Mouse (Mus musculus): Measurements from ENCODE around the gene Pam. TPM values are rescaled to one million over a fixed set of nuclear protein-coding genes. Genes with fewer than 3 reads are reported as not detected.
"Not testable (repeated sequence)": the region's sequence is repeated elsewhere in the genome, so short reads cannot be mapped to it uniquely, and the experiment has no call there.

The Pam gene
- total RNA-seq, 2 experiments from 2014 or later: 99.1 to 125 TPM

DNA sequence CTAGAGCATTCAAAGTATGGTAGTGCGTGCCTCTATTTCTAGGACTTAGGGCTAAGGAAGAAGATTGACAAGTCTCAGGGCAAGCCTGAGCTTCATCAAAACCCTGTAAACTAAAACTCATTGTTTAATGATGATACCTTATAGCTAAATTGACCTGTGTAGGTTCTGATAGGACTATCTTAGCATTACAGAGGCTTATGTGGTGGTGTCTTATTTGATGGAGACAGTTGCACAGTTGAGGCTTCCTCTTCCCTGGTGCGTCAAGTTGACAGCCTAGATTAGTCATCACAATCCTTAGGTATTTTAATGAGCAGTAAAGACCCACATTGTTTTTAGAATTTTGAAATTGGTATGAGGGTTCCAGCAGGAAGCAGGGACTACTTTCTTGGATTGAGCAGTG, 321.5 kb downstream of the Pam start:
- no peak for DNase-seq (ENCODE audit: low spot score in 2 of 2)

DNA sequence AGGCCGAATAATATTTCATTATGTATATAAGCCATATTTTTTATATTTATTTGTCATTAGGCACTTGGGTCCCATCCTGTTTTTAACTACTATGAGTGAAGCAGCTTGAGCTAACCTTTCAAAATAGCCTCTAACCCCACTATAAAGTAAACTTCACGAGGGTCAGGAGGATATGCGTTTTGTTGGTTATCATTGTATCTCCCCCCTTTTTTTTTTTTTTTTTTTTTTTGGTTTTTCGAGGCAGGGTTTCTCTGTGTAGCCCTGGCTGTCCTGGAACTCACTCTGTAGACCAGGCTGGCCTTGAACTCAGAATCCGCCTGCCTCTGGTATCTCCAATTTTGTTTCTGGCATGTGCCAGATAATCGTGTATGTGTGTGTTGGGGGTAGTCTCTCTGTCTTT, 322.1 kb downstream of the Pam start:
- no peak for DNase-seq (ENCODE audit: low spot score in 2 of 2)

DNA sequence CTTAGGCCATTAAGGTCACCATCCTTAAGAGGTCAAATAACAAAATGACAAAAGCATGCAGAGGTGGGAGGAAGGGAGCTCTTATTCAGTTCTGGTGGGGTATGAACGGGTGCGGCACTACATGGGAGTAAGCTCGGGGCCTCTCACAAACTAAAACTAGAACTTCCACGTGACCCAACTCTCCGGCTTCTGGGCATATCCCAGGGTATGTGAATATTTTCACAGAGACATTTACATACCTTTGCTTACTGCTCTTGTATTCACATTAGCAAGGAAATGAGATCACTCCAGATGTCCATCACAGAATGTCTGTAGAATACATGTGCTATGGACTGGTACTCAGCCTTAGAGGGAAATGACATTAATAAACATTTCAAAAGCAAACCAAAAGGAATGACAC, 323.7 kb downstream of the Pam start:
- DNase-seq (ENCODE audit: low spot score in 2 of 2): no peak

DNA sequence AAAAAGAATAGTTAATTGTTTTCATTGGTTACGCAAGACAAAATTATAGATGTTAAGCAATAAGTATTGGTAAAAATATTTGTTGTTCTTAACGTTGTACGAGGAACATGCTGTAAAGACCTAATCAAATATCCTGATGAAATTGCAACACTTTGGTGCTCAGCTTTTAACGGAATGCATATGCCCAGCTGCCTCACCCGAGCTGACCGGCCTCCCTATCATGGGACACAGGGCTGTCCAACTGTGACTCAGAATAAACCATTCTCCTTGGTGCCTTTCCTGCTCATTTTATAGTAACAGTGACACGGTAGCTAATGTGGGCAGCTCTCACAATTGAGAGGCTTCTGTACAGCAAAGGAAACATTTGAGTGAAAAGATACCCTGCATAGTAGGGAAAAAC, 324.3 kb downstream of the Pam start:
- DNase-seq (ENCODE audit: low spot score in 2 of 2): no peak

DNA sequence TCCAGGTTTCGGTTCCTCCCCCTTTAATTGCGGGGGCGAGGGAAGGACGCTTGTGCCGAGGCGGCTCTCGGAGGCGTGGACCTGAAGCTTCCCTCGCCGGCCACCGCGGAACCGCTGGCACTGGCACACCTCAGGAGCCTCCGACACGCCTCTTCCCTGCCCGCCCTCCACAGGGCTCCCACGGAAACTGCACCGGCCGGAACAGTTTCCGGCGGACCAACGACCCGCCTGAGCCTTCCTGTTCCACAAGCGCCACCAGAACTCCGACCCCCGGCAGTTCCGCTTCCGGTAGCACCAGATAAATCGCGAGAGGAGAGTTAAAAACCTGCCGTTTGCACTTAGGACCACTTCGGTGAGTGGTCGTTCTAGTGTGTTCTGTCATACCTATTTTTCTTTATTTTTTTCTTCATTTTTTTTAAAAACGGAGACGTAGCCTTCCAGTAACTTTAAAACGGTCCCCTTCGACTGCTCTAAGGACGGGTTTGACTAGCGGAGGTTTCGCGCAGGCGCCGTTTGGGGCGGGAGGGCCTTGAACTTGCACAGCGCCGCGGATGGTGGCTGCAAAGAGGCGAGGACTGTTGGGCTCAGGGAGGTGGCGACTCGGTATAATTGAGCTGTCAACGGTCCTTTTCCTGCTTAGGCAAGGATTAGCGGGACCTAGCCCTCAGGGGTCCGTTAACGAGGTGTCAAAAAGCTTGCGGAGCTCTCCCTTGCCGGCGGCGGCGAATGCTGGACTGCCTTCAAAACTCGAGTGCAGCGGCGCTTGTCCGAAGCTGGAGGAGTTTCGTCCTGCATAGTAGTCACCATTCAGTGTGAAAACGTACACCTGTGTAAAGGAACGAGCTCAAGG, 325.3 kb downstream of the Pam start, which contains the start of the genes Gin1 and Ppip5k2:
Gene Gin1, plus strand, starts transcription at position 269 of the 850 bp plus-strand sequence.
Gene Ppip5k2, minus strand, starts transcription at position 508 of the 850 bp plus-strand sequence.
- DNase-seq (ENCODE audit: low spot score in 2 of 2): peak; percentile 80 to 94

DNA sequence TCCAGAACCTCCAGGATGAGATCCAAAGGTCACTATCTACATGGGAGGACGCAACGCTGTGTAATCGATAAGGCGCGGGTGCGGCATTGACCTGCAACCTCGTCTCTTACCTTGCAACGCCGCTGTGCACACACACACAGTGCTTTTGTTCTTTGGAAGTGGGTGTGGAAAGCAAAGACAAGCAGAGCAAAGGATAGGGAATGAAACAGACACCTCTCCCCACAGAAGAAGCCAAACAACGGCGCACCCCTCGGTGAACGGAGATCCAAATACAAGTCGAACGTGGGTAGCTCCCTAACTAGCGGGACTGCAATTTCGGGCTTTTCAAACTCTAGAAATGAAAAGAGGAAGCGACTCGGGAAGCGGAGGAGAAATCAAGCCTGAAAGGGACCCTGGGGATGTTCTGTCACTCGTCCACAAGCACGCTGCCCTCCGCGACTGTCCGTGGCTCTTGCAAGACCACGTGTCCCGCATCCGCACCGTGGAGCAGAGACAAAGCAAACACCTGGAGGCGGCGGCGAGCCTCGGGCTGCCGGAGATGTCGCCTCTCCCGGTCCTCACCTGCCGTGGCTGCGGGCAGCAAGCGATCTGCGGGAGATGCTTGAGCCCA, 326.0 kb downstream of the Pam start:
- DNase-seq (ENCODE audit: low spot score in 2 of 2): peak in 1 of 2 experiments; percentile 13

DNA sequence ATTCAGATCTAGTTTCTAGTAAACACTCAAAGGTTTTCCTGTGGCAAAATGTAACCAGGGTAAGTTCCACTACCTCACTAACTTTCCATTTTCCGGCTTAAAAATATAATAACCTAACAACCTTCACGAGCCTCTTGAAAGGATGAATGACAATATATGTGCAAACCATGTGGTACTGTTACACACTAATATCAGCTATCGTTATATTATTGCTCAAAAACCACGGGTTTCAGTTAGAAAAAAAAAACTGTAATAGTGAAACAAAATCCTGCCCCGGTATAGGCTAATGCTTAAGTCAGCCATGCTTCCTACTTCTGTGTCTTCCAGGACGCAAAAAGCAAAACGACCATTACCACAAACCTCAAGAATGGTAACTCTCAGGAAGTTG, 326.5 kb downstream of the Pam start:
- no peak for DNase-seq (ENCODE audit: low spot score in 2 of 2)

DNA sequence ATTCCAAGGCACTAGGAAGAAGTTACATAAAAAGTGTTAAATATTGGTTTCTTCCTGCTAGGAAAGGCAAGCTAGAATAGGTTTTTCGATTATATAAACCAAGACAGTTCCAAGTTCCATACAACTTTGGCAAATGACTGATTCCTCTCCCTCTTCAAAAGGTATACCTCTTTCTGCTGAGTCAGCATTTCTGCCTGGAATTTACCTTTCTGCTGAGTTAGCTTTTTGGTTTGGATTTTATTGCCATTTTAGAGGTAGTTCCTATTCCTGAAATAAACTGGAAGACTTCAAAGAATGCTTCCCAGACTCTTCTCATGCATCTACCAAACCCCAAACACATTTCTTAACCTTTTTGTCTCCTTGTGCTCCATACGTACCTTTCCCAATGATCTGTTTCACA, 327.4 kb downstream of the Pam start:
- DNase-seq (ENCODE audit: low spot score in 2 of 2): no peak

DNA sequence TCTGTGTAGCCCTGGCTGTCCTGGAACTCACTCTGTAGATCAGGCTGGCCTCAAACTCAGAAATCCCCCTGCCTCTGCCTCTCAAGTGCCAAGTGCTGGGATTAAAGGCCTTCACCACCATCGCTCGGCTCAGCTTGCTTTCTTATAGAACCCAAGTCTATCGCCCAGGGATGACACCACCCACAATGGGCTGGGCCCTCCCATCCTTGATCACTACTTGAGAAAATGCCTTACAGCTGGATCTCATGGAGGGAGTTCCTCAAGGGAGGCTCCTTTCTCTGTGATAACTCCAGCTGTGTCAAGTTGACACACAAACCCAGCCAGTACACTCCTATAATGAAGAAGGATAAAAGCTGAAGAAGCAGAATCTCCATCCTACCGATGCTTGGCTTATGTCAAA, 329.7 kb downstream of the Pam start:
- DNase-seq (ENCODE audit: low spot score in 2 of 2): not testable (repeated sequence)

DNA sequence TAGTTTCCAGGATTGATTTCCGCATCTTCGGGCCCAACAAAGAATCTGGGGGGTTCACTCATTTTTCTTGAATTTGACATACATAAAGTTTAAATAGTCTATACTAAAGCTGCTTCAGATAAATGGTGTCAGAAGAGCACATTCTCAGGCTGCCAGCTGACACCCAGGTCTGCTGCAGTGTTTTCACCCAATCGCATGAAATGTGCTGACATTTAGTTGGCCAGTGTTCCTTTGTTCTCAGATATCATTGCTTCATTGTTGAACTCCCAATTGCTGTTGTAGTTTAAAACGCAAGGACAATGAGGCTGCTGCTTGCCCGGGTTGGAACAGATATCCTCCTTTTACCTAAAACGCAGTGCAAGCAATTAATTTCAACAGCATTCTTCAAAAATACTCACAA, 334.0 kb downstream of the Pam start:
- no peak for DNase-seq (ENCODE audit: low spot score in 2 of 2)

DNA sequence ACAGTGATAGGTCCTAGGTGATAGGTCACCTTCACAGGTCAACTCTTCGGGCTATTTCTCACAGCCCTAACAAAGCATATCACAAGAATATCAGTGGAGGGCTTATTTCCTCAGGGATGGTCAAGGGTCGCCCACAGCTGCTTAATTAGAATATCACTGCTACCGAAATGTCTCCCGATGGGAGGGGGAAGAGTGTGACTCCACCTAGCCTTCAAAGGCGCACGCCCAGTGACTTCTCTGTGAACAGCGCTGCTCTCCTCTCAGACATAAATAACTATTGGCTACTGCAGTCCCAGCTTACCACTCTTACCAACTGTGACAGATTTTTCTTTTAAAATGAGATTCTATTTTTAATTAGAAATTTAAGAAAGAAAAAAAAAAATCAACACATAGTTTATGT, 334.8 kb downstream of the Pam start:
- no peak for DNase-seq (ENCODE audit: low spot score in 2 of 2)

DNA sequence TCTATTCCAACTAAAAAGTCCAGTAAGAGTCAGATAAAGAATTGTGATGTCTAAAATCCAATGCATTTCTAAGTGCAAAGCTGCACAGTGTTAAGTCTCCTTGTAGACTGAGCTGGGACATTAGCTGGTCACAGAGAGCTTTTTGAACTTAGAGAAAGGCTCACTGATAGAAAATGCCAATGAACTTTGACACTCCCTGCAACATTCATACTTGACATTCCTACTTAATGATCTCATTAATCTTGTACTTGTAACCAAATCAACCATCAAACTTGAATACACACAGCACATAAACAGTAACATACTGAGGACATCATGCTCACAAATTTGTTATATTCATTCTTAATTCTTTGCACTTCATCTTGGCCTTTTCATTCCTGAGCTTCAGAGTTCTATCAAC, 335.6 kb downstream of the Pam start:
- no peak for DNase-seq (ENCODE audit: low spot score in 2 of 2)

DNA sequence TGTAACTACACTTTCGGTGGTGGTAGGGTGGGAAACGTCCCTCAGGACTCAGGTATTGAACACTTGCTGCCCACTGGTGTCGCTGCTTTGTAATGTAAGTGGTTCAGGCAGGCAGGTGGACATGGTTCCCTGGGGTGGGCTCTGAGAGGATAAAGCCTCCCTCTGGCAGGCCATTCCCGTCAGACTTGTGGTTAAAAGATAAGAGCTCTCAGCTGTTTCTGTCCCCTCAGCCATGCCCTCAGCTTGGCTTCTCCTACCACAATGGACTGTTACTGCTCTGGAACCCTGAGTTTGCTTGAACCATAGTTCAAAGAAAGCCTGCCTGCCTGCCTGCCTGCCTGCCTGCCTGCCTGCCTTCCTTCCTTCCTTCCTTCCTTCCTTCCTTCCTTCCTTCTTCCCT, 341.1 kb downstream of the Pam start:
- DNase-seq (ENCODE audit: low spot score in 2 of 2): no peak

DNA sequence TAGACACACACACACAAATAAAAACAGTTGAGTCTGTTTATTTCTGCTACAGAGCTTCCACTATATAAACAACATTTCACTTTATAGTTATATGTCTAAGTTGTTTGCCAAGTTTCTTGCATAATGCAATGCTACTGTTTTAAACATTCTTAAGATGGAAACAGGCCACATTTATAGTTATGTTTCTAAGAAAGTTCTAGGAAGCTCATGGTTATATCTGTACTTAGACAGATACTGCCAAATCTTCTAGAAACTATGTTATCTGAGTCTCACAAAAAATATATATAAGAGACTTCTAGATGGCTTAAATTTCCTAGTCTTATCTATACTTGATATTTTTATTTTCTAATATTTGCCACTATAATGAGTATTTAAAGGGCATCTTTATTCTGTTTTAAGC, 342.2 kb downstream of the Pam start:
- no peak for DNase-seq (ENCODE audit: low spot score in 2 of 2)

DNA sequence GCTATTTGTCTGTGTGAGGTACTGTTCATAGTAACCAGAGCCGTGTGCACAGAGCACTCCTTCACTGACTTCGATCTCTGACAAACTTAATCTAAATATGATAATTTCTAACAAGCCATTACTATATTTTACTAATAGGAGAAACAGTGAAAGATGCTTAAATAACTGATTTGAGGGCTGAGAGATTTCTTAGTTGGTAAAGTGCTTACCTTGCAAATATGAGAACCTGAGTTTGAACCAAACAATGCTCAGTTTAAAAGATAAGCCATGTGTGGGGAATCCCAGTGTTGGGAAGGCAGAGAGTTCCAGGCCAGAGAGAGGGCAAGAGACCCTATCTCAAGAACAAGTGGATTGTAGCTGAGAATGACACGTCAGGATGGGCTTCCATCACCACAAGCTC, 347.3 kb downstream of the Pam start:
- DNase-seq (ENCODE audit: low spot score in 2 of 2): no peak

DNA sequence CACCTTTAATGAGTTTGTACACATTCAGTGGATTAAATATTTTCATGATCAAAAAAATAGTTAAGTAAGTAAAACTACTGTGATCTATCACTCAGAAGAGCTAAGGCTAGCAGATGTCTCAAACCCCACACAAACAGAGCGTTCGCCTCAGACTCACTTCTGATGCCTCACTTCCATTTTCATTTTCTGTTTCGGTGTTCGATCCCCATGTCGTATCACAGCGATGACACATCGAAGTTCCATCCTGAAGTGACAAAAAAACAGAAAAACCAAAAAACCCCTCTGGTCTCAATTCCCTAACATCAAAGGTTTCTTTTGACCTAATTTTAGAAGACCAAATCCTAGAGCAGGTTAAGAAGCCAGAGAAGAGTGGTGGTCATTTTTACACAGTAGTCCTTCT, 349.2 kb downstream of the Pam start:
- no peak for DNase-seq (ENCODE audit: low spot score in 2 of 2)

DNA sequence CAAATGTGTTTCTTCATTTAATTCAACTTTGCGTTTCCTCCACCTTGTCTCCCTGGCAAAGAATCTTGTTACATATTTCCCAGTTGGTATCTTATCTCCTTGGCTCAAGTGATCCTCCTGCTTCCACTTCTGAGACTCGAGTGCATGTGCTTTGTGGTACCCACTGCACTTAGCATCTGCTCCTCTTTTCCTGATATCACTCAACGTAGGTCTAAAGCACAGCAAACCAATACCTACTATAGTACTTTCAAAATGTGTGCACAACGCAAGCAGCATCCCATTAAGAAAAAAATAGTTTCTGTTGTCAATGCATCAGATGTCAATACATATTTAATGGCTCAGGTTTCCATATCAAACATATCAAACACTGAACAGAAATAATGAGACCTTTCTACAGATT, 349.7 kb downstream of the Pam start:
- DNase-seq (ENCODE audit: low spot score in 2 of 2): no peak

Data from gastrocnemius, postnatal 4 days (tissue).